Mouse (Mus musculus) hindbrain, embryonic 14.5 days (tissue): ENCODE results near the gene Agap3. TPM values are rescaled to one million over a fixed set of nuclear protein-coding genes. Genes with fewer than 3 reads are reported as not detected.

Experiments
- ATAC-seq: fragments of 200-750 bp; cut with Nextera tagmentation; 2 replicates; pipeline ENCODE4 v1.8.0; 2017; ENCODE audit warnings: moderate number of reproducible peaks, mild to moderate bottlenecking, moderate TSS enrichment, moderate library complexity; ENCODE audit not compliant: low FRiP score
- DNase-seq: peaks from one replicate; pipeline ENCODE4 v3.0.0-alpha.2; 2015; ENCODE audit warnings: low spot score
- H3K27ac ChIP-seq: fragments of 300-500 bp; sonication (generic); 2 replicates; pipeline ENCODE4 v1.5.1; 2014; ENCODE audit warnings: mild to moderate bottlenecking, moderate library complexity
- H3K27me3 ChIP-seq: fragments of 300-500 bp; sonication (generic); 2 replicates; pipeline ENCODE4 v1.6.1; 2014; ENCODE audit warnings: mild to moderate bottlenecking, low read length, mixed read lengths; ENCODE audit not compliant: control insufficient read depth, insufficient read depth
- H3K36me3 ChIP-seq: fragments of 300-500 bp; sonication (generic); replicated peaks from 2 replicates; pipeline ENCODE4 v1.6.1; 2014; ENCODE audit not compliant: control insufficient read depth, insufficient read depth
- H3K4me1 ChIP-seq: fragments of 300-500 bp; sonication (generic); replicated peaks from 2 replicates; pipeline ENCODE4 v1.6.1; 2014; ENCODE audit warnings: antibody characterized with exemption, low read length, mixed read lengths; ENCODE audit not compliant: control insufficient read depth, insufficient read depth
- H3K4me2 ChIP-seq: fragments of 300-500 bp; sonication (generic); replicated peaks from 2 replicates; pipeline ENCODE4 v1.6.1; 2014; ENCODE audit warnings: mild to moderate bottlenecking, moderate library complexity
- H3K4me3 ChIP-seq: fragments of 300-500 bp; sonication (generic); replicated peaks from 2 replicates; pipeline ENCODE4 v1.5.1; 2014; ENCODE audit warnings: mild to moderate bottlenecking, low read length
- H3K9ac ChIP-seq: fragments of 300-500 bp; sonication (generic); 2 replicates; pipeline ENCODE4 v1.6.1; 2014
- H3K9me3 ChIP-seq: fragments of 300-500 bp; sonication (generic); 2 replicates; pipeline ENCODE4 v1.6.1; 2016; ENCODE audit warnings: low read length; ENCODE audit not compliant: control insufficient read depth
- WGBS: fragments of 180-500 bp; shearing (Covaris S2); extraction: QIAGEN DNeasy Blood & Tissue Kit; methylation state at CpG from one replicate; pipeline ENCODE4 v1.1.7; 2014; 5-methylcytosine and 5-hydroxymethylcytosine counted together
- polyA plus RNA-seq: library from polyadenylated mRNA; unstranded; fragments of >200 nt; fragmentation: Nextera tagmentation; extraction: Ambion mirVana; gene quantifications from 2 replicates; pipeline ENCODE4 v1.2.1, GENCODE M21; 2014

Gene Agap3
- polyA plus RNA-seq, 1 experiment from 2014 or later: 73.1 TPM

DNA sequence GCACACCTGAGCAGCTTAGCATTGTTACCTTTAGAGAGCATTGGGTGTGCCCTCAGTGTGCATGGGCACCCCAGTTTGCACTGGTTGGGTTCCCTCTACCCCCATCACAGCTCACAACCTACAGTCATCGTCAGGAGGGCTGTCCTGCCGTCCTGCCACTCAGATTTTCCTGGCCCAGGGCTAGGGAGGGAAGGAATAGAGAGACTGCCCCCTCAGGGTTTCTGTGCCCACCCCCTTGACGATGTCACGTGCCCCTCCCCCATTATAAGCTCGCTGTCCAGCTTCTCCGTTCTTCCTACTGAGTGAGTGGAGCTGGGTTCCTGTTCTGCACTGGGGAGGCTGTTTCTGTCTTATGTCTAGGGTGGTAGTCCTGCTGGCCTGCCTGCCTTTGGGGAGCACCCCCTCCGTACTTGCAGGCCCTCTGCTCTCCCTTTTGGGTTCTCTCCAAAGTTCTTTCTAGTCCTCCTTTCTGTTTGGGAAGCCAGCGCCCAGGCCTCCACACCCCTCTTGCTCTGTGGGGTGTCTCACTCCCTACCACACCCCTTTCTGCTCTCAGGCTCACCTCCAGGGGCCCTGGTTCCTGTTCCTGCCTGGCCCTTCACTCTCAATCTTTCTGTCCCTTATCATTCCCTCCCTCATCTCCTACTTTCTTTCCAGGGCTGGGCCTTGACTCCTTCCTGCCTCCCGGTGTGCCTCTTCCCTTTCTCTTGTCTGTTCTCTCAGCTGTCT, 25.3 kb upstream of the Agap3 start:
- WGBS: 16% methylated on average over 9 of the region's 9 CpGs
- Histone ChIP-seq H3K36me3 (peaks cover 17% of the 10 kb centered on the region), H3K9me3 (no peaks in the 10 kb centered on the region), H3K9ac (0 out of 2 replicates have a peak overlapping the region, but pooled peaks have one; percentile 70), H3K4me2 (peak overlapping the region; percentile 77), H3K27ac (no peak overlapping the region), H3K27me3 (no peaks in the 10 kb centered on the region; the same call in 1 of the 2 replicates), H3K4me3 (peak overlapping the region; percentile 49; the same call in 1 of the 2 replicates), H3K4me1 (peaks cover 44% of the 10 kb centered on the region)
- DNase-seq (no peak), ATAC-seq (no peak)

DNA sequence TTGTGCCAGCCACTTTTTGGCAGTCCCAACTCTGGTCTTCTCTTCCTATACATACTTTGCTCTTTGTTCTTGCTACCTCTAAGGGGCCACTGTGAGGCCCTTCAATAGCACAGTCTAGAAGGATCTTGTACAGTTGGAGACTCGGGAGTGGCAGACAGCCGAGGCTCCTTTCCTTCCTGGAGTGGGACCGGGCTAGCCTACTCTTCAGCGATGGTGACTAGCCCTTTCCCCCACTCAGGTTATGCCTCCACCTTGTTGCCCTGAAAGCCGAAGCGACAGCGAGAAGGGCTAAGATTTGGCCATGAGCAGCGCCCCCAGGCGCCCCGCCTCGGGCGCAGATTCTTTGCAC, 24.7 kb upstream of the Agap3 start:
- H3K4me3 ChIP-seq: no peak overlapping the region
- 14% methylated on average over 12 of the region's 12 CpGs for WGBS
- peak overlapping the region; percentile 77; the same call in 1 of the 2 replicates for H3K4me2 ChIP-seq
- ATAC-seq (no peak), DNase-seq (no peak)
- no peaks in the 10 kb centered on the region for H3K9me3 ChIP-seq
- peaks cover 39% of the 10 kb centered on the region for H3K4me1 ChIP-seq
- no peak overlapping the region for H3K27ac ChIP-seq
- H3K9ac ChIP-seq: no peak overlapping the region
- H3K27me3 ChIP-seq: no peaks in the 10 kb centered on the region; the same call in 1 of the 2 replicates
- peaks cover 22% of the 10 kb centered on the region for H3K36me3 ChIP-seq

DNA sequence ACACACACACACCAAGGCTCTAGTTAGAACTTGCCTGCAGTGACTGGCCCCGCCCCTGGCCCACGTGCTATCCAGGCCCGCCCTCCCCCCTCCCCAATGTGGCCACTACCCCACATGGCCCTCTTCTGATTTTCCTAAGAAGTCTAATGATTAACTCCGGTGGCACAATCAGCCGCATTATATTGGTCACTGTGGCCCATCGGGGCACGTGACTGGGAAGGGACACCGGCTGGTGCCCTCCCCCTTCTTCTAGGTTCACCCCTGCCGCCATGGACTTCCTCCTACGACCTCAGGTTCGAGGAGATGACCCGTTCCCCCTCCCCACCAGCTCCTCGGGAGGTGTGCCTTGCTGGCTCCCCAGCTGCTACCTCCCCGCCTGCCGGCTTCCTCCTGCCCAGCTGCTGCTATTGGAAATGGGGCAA, 24.0 kb upstream of the Agap3 start:
- no peak overlapping the region for H3K27ac ChIP-seq
- H3K9ac ChIP-seq: 0 out of 2 replicates have a peak overlapping the region, but pooled peaks have one; percentile 5
- 8% methylated on average over 15 of the region's 15 CpGs for WGBS
- peaks cover 29% of the 10 kb centered on the region for H3K36me3 ChIP-seq
- no peaks in the 10 kb centered on the region for H3K9me3 ChIP-seq
- no peak overlapping the region for H3K4me3 ChIP-seq
- H3K4me2 ChIP-seq: peak overlapping the region; percentile 77; the same call in 1 of the 2 replicates
- no peak for DNase-seq
- no peak for ATAC-seq
- no peaks in the 10 kb centered on the region; the same call in 1 of the 2 replicates for H3K27me3 ChIP-seq
- H3K4me1 ChIP-seq: peaks cover 32% of the 10 kb centered on the region

DNA sequence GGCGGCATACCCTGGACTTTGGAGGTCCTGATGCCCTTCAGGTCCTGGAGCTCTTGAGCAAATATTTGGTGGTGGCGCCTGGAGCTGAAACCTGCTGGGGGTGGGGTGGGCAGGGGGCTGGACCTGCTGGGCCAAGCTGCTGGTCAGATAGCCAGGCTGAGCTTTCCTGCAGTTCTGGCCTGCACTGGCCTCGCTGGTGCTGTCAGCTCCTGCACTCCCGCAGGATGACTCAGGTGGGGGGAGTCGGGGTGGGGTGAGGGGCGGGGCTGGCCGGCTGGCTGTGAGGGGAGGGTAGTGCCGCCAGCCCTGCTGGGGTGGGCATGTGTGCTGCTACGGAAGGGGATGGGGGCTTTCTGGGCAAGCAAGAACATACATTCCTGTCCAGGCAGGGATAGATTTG, 23.4 kb upstream of the Agap3 start:
- Histone ChIP-seq H3K27ac (no peak overlapping the region), H3K4me3 (no peak overlapping the region), H3K4me2 (peak overlapping the region; percentile 77; the same call in 1 of the 2 replicates), H3K27me3 (no peaks in the 10 kb centered on the region; the same call in 1 of the 2 replicates), H3K36me3 (peaks cover 32% of the 10 kb centered on the region), H3K9me3 (no peaks in the 10 kb centered on the region), H3K4me1 (peaks cover 31% of the 10 kb centered on the region), H3K9ac (no peak overlapping the region)
- no peak for DNase-seq
- ATAC-seq: no peak
- 16% methylated on average over 9 of the region's 9 CpGs for WGBS

DNA sequence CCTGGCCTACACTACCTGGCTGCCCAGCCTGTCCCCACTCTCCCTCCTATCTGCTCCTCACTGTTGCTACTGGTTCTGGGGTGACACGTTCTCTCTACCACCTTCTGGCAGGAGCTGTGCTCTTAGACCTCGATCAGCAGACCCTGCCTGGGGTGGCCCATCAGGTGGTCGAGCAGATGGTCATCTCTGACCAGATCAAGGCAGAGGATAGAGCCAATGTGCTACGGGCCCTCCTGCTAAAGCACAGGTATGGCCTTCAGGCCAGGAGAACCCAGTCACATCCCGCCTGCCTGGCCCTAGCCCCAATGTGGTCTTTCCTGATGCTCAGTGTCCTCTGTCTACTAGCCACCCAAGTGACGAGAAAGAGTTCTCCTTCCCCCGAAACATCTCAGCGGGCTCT, 18.0 kb upstream of the Agap3 start:
- no peak for ATAC-seq
- peaks cover 59% of the 10 kb centered on the region for H3K36me3 ChIP-seq
- no peaks in the 10 kb centered on the region for H3K9me3 ChIP-seq
- WGBS: 94% methylated on average over 8 of the region's 8 CpGs
- no peaks in the 10 kb centered on the region for H3K4me1 ChIP-seq
- H3K4me3 ChIP-seq: no peak overlapping the region
- H3K27me3 ChIP-seq: no peaks in the 10 kb centered on the region
- no peak overlapping the region for H3K4me2 ChIP-seq
- no peak overlapping the region for H3K9ac ChIP-seq
- DNase-seq: no peak
- H3K27ac ChIP-seq: no peak overlapping the region

DNA sequence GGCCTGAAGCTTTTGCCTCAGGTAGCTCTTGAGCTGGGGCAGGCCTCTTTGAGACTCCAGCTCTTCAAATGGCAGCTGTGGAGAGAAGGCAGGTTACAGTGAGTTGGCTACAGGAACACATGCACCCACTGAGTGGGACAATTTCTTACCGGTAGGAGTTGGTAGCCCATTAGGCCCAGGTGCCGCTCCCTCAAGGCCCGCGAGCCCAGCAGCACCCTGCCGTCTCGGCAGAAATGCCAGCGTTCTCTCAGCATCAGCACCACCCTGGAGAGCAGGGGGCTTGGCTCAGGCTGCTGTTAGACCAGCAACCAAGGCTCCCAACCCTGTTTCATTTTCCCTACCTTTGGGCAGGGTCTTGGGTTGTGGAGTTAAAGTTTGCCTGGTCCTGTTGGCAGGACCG, 10.8 kb upstream of the Agap3 start:
- no peaks in the 10 kb centered on the region for H3K27me3 ChIP-seq
- H3K4me1 ChIP-seq: peaks cover 18% of the 10 kb centered on the region
- no peak overlapping the region for H3K9ac ChIP-seq
- no peak overlapping the region for H3K4me3 ChIP-seq
- H3K36me3 ChIP-seq: peaks cover 39% of the 10 kb centered on the region
- DNase-seq: no peak
- no peak overlapping the region for H3K27ac ChIP-seq
- no peaks in the 10 kb centered on the region for H3K9me3 ChIP-seq
- no peak for ATAC-seq
- WGBS: 91% methylated on average over 8 of the region's 8 CpGs
- no peak overlapping the region for H3K4me2 ChIP-seq

DNA sequence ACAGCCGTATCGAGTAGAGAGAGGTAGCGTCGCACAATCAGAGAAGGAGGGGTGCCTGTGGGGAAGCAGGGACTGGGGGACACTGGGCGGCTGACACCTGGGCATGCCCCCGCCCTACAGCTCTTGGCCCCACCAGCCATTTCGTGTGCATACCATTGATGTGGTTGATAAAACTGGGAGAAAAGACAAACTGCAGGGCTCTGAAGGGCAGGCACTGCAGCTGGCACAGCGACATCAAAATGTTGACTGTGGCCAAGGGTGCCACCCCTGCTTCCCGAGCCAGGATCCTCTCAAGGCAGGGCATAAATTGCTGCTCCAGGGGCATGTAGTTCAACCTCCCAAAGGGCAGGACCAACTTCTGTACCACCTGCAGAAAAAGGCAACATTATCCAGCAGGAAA, 9.9 kb upstream of the Agap3 start:
- H3K9me3 ChIP-seq: no peaks in the 10 kb centered on the region
- ATAC-seq: no peak
- H3K4me2 ChIP-seq: no peak overlapping the region
- 90% methylated on average over 9 of the region's 9 CpGs for WGBS
- no peaks in the 10 kb centered on the region for H3K27me3 ChIP-seq
- H3K27ac ChIP-seq: no peak overlapping the region
- H3K36me3 ChIP-seq: peaks cover 39% of the 10 kb centered on the region
- H3K4me3 ChIP-seq: no peak overlapping the region
- no peak overlapping the region for H3K9ac ChIP-seq
- H3K4me1 ChIP-seq: peaks cover 21% of the 10 kb centered on the region
- DNase-seq: no peak

DNA sequence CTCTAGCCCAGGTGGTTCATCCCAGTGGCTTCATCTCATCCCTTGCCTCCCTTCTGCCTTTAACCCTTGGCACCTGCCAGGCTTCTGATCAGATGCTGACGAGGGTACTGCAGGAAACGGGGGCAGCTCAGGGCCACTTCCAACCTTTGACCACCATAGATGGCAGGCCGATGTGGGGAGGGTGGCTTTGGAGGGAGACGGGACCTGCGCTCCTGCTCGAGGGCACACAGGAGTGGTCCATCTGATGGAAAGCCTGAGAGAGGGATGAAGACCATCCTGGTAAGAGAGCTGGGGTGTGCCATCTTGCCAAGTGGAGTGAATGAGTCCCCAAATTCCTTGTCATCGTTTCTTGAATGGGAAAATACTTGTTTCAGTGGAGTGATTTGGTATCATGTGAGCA, 8.8 kb upstream of the Agap3 start:
- Histone ChIP-seq H3K4me3 (no peak overlapping the region), H3K27ac (no peak overlapping the region), H3K36me3 (peaks cover 39% of the 10 kb centered on the region), H3K9me3 (no peaks in the 10 kb centered on the region), H3K4me1 (peaks cover 29% of the 10 kb centered on the region), H3K4me2 (no peak overlapping the region), H3K27me3 (no peaks in the 10 kb centered on the region), H3K9ac (no peak overlapping the region)
- no peak for DNase-seq
- ATAC-seq: no peak
- 93% methylated on average over 7 of the region's 7 CpGs for WGBS

DNA sequence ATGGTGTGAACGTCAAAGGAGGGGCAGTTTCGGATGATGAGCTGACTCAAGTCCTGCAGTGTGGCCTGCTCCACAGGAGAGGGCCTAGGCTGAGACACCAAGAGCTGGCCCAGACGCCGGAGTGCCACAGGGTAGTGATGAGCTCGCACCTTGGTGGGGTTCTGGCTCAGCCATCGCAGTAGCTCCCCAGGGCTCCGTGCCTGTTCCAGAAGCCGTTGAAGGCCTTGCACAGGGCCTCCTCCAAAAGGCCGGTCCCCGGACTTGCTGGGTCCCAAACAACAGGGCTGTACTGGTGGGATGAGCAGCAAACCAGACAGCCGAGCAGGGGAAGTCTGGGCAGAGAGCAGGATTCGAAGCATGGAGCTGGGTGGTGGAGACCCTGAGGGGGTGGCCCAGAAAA, 8.1 kb upstream of the Agap3 start:
- peak overlapping the region; percentile 94; the same call in 1 of the 2 replicates for H3K27ac ChIP-seq
- peak overlapping the region; percentile 98 for H3K4me2 ChIP-seq
- H3K9me3 ChIP-seq: no peaks in the 10 kb centered on the region
- peaks cover 34% of the 10 kb centered on the region for H3K36me3 ChIP-seq
- no peaks in the 10 kb centered on the region for H3K27me3 ChIP-seq
- peak overlapping the region; percentile 95 for H3K9ac ChIP-seq
- 89% methylated on average over 12 of the region's 12 CpGs for WGBS
- ATAC-seq: no peak
- peak overlapping the region; percentile 91 for H3K4me3 ChIP-seq
- H3K4me1 ChIP-seq: peaks cover 32% of the 10 kb centered on the region
- DNase-seq: no peak
